Mouse (Mus musculus): ENCODE results near the gene Kifc5b.

The Kifc5b gene

DNA sequence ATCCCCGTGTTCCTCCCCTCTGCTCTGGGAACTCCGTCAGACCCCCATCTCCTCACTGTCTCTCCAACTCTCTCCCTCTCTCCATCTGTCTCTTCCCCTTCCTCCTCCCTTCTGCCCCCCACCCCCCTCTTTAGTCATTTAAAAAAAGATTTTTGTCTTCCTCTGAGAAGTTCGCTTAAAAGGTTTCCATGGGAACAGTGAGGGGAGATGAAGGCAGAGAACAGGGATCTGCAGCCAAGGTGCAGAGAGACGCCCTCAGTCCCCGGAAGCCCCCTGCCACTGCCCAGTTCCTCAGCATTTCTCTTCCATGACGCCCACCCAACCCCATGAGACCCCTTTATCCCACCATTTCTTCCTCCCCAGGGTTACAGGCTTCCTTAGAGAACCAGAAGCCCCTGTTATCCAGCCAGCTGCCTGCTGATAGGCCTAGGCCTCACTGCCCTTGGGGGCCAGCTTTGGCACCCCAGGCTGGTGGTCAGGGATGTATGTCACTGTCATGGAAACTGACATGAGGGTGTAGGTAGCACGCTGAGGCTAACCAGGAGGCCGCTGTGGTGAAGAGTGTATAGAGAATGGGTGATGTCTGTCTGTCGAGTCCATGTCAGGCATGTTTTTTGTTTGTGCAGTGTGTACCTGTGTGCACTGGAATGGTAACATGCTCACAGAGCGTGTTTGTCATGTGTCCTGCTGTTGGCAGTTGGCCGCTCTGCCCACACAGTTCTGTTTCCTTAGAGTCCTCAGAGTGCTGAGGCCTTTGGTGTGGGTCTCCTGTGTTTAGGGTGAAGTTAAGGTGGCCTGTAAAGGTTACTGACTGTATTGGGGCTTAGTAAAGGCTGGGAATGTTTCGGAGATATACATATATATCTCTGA, 30.6 kb downstream of the Kifc5b start:
- DNase-seq (ENCODE audit: low read depth), result no peak

DNA sequence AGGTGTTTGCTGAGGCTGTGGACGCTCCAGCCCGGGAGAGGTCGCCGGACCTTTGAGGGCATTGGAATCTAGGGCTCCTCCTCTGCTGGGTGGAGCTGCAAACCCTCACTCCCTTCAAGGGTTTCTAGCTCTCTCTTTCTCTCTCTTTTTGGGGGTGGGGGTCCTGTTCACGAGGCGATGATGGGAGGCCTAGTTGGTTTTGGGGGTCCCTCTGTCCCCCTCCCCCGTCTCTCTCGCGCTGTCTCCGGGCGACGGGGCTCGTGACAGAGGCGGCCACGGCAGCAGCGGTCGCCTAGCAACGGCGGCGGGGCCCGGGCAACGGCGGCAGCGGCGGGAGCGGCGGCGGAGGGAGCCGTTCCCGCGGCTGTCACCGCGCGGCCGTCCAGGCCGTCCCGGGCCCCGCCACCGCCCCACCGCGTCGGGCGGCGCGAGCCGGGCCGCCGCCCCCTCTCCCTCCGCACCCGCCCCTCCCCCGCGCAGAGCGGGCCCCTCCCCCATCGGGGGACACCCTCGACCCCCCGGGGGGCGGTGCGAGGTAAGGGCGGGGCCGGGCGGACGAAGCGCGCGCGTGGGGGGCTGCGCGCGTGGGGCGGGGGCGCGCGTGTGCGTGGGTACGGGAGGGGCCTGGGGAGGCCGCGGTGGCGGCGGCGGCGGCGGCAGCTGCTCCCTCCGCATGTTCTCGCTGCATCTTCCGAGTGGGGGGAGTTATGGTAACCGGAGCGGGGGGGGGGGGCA, 31.6 kb downstream of the Kifc5b start:
- no peak for DNase-seq (ENCODE audit: low read depth)

DNA sequence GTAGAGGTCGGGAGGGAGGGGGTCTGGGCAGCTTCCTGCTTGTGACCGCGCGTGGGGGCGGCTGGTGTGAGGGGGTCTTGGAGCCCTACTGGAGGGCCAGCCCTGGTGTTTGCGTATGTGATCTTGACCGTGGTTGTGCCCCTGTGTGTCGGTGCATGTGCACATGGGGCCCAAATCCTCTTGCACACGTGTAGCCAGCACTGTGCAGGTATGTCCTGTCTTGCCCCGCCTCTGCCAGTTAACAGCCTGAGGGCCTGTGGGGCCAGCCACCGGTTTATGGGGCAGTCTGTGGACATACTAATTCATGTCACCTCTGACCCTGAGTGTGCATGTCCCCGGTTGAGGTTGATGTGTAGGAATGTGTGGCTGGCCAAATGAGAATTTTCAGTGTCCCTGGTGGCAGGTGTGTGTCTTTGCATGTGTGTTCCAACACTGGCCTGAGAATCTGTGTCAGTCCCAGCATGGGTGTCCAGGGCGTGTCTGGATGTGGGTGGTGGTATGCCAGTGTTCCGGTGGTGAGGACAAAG, 32.2 kb downstream of the Kifc5b start:
- no peak for DNase-seq (ENCODE audit: low read depth)

DNA sequence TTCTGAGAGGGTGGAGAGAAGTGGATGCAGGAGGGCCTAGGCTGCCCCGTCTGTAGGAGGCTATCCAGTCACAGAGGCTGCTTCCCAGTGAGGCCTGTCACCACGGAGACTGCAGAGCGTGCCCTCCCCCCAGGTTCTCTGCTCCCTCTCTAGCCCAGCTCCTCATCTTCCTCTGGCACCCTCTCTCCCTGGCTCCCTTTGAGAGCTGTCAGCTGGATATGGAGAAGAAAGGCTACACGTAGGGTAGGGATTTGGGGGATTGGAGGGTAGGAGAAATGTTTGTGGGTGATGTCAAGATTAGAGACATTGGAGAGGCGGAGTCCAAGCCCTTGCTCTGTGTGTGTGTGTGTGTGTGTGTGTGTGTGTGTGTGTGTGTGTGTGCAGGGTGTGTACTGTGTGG, 33.0 kb downstream of the Kifc5b start:
- DNase-seq (ENCODE audit: low read depth), result no peak

DNA sequence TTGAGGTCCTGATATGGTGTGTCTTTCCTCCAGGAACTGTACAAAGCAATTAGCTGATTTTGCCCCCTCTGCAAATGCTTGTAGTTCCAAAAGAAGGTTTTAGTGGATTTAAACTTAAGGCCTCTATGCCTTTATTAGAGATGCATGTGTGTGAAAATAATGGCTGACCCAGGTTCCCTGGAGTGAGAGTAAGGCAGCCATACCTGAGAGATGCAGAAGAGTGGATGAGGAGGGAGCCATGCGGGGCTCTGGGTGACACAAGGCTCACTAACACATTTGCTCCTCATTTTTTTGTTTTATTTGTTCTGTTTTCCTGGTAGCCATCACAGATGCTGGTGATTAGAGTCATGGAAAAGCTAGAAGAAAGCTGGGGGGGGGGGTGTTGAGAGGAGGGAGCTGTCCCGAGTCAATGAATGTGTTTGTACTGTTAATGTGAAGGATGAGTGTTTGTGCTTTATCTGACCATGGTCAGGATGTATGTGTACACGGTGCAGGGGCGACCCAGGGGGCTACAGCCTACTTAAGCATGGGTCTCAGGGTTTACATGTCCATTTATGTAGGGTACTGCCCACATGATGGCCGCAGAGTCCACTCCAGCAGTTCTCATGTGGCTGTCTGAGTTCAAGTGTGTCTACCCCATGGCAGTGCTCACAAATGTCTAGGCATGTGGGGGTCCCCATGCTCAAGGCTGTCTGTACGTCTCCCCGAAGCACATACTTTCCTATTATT, 33.8 kb downstream of the Kifc5b start:
- no peak for DNase-seq (ENCODE audit: low read depth)

DNA sequence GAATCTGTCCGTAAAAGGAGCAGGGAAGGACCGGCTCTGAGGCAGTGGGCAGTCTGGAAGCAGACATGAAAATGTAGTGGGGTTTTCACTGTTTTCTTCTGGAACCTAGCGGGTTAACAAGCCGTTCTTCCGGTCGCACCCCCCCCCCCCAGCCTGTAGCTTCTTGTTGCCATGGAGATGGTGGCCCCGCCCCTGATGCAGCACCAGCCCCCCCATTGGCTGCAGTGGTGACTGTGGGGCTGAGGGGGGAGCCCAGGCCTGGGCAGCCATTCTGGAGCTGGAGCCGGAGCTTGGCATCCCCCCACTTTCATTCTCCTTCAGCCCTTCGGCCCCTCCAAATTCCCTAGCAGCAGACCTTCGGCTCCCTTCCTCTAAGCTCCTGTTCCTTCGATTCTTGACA, 34.5 kb downstream of the Kifc5b start:
- DNase-seq (ENCODE audit: low read depth), result no peak

DNA sequence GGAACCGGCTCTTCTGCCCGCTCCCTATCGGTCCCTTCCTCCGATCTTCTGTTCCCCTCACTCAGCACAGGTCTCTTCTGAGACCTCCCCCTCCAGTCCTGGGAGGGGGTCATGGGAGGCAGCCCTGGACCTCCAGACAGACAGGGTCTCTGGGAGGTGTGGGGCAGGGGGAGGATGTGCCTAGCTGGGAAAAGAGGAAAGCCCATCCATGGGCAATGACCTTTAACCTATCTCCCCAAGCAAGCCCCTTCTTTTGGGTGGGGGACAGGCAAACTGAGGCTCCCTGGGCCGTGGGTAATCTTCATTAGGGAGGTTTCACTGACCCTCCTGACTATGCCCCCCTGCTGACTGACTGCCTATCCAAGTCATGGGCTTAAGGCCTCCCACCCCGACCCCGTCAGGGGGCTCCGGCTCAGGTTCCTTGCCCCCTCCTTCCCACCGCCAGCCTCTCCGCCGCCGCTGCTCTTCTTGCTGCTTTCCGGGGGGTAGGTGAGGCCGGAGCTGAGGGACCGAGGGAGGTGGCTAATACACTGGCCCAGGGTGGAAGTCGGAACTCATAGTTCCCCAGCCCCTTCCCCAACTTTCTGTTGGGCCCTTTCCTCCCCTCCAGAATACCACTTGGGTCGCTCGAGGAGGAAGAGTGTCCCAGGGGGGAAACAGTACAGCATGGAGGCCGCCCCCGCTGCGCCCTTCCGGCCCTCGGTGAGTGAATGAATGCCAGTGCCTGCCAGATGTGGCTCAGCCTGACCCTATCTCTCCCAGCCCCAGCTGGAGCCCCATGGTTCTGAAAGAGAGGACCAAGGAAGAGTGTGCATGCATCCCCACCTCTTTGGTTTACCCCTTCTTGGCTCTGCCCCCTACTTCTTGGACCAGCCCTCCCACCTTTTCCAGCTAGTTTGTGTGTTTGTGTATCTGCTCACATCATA, 35.3 kb downstream of the Kifc5b start:
- no peak for DNase-seq (ENCODE audit: low read depth)

DNA sequence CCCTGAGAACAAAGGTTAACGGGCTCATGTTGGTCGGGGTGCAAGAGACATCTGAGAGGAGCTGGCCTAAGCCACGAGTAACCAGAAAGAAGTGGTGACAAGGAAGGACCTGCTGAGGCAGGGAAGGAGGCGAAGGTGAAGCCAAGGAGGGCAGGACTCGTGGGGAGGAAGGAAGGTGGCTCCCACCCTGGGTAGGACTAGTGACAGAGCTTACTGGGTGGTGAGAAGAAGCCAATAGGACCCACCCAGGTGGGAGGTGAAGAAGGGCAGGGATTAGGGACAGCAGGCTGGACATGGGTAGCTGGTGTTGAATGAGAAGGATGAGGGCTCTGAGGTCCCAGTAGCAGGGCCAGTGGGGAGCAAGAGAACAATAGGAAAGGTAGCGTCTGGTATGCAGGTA, 36.3 kb downstream of the Kifc5b start:
- DNase-seq (ENCODE audit: low read depth), result no peak

DNA sequence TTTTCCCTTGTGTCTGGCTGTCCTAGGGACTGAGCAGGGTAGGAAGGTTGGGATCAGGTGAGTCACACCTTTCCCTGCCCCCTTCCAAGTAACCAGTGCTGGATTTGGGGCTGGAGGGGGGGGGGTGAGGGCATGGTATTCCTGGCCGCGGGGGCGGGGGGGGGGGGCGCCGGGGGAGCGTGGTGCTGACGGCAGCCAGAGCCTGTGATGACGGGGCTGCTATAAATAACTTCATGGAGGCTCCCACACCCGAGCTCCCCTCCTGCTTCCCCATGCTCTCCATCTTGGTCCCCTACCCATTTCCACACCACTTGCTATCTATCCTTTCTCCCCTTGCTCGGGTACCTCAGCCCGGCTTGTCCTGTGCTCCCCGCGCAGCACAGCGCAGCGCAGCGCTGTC, 36.8 kb downstream of the Kifc5b start:
- DNase-seq (ENCODE audit: low read depth), result no peak

DNA sequence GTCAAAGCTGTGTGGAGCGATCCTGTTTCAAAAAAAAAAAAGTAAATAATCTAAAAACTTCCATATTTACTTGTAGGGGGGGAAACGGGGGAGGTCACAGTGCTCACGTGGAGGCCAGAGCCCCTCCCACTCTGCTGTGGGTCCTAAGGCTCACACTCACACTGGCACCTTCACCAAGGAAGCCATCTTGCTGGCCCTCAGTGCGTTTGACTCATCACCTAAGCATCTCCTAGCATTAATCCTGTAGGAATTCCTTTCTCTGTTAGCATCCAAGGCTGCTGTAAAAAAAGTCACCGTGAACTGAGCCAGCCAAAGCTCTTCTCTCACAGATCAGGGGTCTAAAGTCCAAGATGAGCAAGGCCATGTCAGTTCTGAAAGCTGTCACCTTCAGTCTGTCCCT, 39.4 kb downstream of the Kifc5b start:
- DNase-seq (ENCODE audit: low read depth), result no peak

DNA sequence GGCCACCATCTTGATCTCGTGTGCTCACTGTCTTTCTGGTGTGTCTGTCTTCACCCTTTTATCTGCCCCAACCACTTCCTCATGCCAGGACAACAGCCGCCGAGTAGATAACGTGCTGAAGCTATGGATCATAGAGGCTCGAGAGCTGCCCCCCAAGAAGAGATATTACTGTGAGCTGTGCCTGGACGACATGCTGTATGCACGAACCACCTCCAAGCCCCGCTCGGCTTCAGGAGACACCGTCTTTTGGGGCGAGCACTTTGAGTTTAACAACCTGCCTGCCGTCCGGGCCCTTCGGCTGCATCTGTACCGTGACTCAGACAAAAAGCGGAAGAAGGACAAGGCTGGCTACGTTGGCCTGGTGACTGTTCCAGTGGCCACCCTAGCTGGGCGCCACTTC, 40.0 kb downstream of the Kifc5b start:
- DNase-seq (ENCODE audit: low read depth), result no peak

DNA sequence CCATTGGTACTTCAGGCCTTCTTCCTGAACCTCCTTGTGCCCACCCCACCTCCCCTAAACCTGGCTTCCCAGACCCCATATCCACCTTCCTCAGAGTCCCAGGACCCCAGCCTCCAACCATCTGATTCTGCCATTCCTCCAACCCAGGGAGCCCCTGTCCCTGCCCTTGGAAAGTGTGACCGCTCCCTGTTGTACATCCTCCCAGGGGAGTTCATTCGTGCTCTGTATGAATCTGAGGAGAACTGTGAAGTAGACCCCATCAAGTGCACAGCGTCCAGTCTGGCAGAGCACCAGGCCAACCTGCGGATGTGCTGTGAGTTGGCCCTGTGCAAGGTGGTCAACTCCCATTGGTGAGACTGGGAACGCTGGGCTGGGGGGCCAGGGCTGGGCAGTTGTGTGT, 41.0 kb downstream of the Kifc5b start:
- DNase-seq (ENCODE audit: low read depth), result no peak

DNA sequence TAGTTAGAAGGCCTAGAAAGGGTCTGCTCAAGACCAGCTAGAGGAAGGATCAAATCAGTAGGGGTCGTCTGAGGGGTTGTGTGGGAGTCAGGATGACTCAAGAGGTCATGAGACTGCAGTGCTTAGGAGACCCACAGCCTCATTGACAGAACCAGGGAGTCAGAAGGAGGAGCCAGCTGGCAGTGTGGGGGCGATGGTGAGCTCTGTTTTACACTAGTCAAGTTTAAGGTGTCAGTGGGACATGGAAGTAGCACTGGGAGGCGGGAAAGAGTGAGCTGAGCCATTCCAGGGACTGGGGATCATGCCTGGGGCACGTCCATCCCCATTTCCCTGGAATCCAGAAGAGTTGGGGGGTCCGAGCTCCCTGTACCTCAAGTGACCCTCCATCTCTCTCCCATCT, 42.0 kb downstream of the Kifc5b start:
- no peak for DNase-seq (ENCODE audit: low read depth)

DNA sequence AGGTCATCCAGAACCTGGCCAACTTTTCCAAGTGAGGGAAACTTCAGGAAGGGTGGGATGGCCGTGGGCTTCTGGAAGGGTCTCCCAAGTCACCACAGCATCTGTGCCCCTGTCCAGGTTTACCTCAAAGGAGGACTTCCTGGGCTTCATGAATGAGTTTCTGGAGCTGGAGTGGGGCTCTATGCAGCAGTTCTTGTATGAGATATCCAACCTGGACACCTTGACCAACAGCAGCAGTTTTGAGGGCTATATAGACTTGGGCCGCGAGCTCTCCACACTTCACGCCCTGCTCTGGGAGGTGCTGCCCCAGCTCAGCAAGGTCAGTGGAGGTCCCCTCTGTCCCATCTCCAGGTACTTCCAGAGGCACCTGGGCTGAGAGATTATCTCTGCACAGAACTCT, 42.9 kb downstream of the Kifc5b start:
- DNase-seq (ENCODE audit: low read depth), result no peak

DNA sequence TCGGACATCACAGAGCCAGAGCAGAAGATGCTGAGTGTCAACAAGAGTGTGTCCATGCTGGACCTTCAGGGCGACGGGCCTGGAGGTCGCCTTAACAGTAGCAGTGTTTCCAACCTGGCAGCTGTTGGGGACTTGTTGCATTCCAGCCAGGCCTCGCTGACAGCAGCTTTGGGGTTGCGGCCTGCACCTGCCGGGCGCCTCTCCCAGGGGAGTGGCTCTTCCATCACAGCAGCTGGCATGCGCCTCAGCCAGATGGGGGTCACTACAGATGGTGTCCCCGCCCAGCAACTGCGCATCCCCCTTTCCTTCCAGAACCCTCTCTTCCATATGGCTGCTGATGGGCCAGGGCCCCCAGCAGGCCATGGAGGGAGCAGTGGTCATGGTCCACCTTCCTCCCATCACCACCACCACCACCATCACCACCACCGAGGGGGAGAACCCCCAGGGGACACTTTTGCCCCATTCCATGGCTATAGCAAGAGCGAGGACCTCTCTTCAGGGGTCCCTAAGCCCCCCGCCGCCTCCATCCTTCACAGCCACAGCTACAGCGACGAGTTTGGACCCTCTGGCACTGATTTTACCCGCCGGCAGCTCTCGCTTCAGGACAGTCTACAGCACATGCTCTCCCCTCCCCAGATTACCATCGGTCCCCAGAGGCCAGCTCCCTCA, 44.8 kb downstream of the Kifc5b start:
- no peak for DNase-seq (ENCODE audit: low read depth)

DNA sequence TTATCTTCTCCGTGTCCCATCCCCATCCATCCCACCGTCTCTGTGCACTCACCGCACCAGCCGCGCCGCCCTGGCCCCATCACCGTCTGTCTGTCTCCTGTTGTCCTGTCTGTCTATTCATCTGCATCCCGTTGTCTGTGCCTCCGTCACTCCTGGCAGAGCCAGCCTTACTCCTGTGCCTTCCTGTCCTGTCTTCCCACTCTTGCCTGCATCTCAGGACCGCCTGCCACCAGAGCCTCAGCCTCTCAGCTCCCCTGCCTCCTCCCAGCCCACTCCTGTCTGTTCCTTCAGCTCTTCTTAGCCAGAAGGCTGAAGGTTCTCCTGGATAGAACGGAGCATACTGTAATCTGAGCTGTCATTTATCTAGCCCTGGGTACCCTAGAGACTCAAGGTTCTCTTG, 50.1 kb downstream of the Kifc5b start:
- no peak for DNase-seq (ENCODE audit: low read depth)

DNA sequence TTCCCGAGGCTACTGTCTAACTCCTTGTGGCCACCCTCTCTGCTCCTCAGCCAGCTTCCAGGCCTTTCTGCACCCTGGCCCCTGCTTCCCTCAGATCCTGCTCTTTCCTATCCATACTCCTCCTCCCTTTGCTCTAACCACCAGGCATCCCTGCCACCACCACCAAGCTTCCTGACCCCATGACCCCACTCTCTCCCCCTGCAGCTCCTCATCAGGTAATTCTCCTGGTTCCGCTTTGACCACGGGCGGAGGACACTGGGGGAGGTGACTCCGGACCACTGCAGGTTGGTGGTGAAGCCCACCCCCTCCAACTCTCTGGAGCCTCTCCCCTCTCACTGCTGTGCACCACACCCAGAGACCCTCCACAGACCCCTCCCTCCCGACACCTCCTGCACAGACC, 50.6 kb downstream of the Kifc5b start:
- DNase-seq (ENCODE audit: low read depth), result no peak

DNA sequence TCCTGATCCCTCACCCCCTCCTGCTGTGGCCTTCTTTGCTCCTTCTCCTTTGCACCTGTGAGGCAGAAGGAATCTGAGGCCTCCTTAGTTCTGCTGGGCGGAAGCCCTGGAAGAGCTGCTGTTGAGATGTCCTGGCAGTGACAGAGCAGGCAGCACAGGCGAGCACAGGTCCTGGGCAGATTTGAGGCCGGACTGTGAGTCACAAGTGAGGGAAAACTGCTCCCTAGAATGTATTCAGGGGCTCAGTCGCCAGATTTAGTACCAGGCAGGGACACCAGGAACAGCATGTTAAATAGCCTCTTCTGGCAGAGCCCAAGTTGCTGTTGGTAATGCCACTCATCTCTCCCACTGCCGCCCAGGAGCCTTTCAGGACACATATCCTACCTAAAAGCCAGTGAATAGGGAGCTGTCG, 51.3 kb downstream of the Kifc5b start:
- no peak for DNase-seq (ENCODE audit: low read depth)

DNA sequence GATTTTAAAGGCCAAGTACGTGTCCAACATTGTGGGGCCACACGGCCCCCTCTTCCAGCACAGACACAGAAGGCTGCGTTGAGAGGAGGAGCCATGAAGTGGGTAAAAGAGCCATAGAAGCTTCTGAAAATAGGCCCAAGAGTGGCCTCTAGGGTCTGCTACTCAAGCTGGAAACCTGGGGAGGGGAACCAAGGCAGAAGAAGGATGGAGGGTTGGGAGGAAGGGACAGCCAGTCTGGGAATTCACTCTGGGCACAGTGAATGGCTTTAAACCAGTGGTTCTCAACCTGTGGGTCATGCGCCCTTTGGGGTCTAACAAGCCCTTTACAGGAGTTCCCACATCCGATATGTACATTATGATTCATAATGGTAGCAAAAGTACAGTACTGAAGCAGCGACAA, 52.4 kb downstream of the Kifc5b start:
- DNase-seq (ENCODE audit: low read depth), result no peak

DNA sequence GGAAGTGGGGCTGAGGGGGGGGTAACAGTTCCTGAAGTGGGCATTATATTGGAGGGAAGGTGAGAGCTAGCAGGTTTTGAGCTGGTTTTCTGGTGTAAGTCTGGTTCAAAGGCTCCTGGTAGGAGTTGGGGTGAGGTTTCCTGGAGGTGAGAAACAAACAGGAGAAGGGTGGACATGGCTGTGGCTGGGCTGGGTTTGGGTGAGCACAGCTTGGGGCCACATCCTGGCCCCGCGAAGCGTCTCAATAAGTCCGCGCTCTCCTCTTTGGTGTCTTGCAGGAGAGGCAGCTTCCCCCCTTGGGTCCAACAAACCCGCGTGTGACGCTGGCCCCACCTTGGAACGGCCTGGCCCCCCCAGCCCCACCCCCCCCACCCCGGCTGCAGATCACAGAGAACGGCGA, 53.3 kb downstream of the Kifc5b start:
- no peak for DNase-seq (ENCODE audit: low read depth)

All from fibroblast of lung, adult 2 months (primary cell).